Mouse (Mus musculus) CH12.LX (cell line): Measurements from ENCODE around the gene Gm43518.

Experiments used
- ELF1 ChIP-seq: IDR thresholded peaks from 2 replicates; pipeline ENCODE4 v1.6.1; 2014; ENCODE audit warnings: low read depth, mild to moderate bottlenecking, inconsistent platforms, low read length, improper control_type of control experiment
- ETS1 ChIP-seq: conservative IDR thresholded peaks from 2 replicates; pipeline ENCODE4 v1.6.1; 2012; ENCODE audit warnings: low read depth, mild to moderate bottlenecking, inconsistent platforms, low read length, improper control_type of control experiment, moderate library complexity
- POLR2A ChIP-seq: IDR thresholded peaks from 2 replicates; pipeline ENCODE4 v1.6.1; 2011; ENCODE audit warnings: low read depth, mild to moderate bottlenecking, improper control_type of control experiment, low read length
- USF1 ChIP-seq: IDR thresholded peaks from 2 replicates; pipeline ENCODE4 v1.6.1; 2014; ENCODE audit warnings: low read depth, mild to moderate bottlenecking, inconsistent platforms, low read length, improper control_type of control experiment

- no peak for TF ChIP-seq POLR2A
- TF ChIP-seq ETS1, result no peak
- no peak for TF ChIP-seq USF1
- TF ChIP-seq ELF1, result no peak
These were observed 6.9 kb downstream of the Gm43518 start for GRCm38 (mm10) chr5:123933957-123934591.
